Comparison of ENCODE assay signal across 8 mouse cellular contexts in genomic region chr8:90828987-90829740, GRCm38 (mm10). TPM values are rescaled to one million over a fixed set of nuclear protein-coding genes. Genes with fewer than 3 reads are reported as not detected.
DNase-seq lines count a peak whose midpoint lies in the region; ATAC-seq and TF ChIP-seq lines count a peak whose summit lies in the region.

No protein-coding gene starts in this region.

- no peaks in the 10 kb centered on the region for H3K9me3 ChIP-seq in forebrain, embryonic 13.5 days (replicated peaks)

- peaks cover 18% of the 10 kb centered on the region for H3K4me1 ChIP-seq in thymus, adult 2 months (replicated peaks; ENCODE audit: control insufficient read depth, insufficient read depth, low read length)
- peaks cover 18% of the 10 kb centered on the region for H3K4me1 ChIP-seq in forebrain, embryonic 13.5 days

- peak; percentile 8; the same call in 1 of the 2 replicates for TF ChIP-seq POLR2A in thymus, adult 2 months (IDR thresholded peaks at IDR 0.05; ENCODE audit: control insufficient read depth, extremely low read depth, insufficient read depth, low read length, poor library complexity)

- intact Hi-C loops in left cerebral cortex, postnatal 36 days (cut with DNase I) = loop anchor here (1.0 to 2.0 kb wide), 5 partner anchors 40 to 192 kb away; no protein-coding TSS in a partner anchor

- H3K27me3 ChIP-seq in thymus, adult 2 months (ENCODE audit: control insufficient read depth, insufficient read depth, low read length) = no peaks in the 10 kb centered on the region
- H3K27me3 ChIP-seq in forebrain, embryonic 13.5 days = no peaks in the 10 kb centered on the region

- ATAC-seq in forebrain, embryonic 13.5 days = peak; percentile 76

- no peaks in the 10 kb centered on the region for H3K36me3 ChIP-seq in thymus, adult 2 months (ENCODE audit: control insufficient read depth, insufficient read depth, low read length)
- no peaks in the 10 kb centered on the region for H3K36me3 ChIP-seq in forebrain, embryonic 13.5 days (ENCODE audit: poor library complexity, severe bottlenecking)

- no peak for TF ChIP-seq CTCF in thymus, adult 2 months (IDR thresholded peaks at IDR 0.05; ENCODE audit: borderline replicate concordance, control insufficient read depth, extremely low read depth, insufficient read depth, low read length, poor library complexity)

- peak overlapping the region; percentile 61 for H3K4me3 ChIP-seq in thymus, adult 2 months (ENCODE audit: control insufficient read depth, insufficient read depth, low read length)
- peak overlapping the region; percentile 47 for H3K4me3 ChIP-seq in forebrain, embryonic 13.5 days

- H3K4me2 ChIP-seq in forebrain, embryonic 13.5 days = peak overlapping the region; percentile 76

- WGBS in thymus, adult 2 months = 6% methylated on average over 11 of the region's 11 CpGs
- WGBS in forebrain, embryonic 13.5 days = under 1% methylated on average over 11 of the region's 11 CpGs

- H3K9ac ChIP-seq in forebrain, embryonic 13.5 days = peak overlapping the region; percentile 72

- no peak overlapping the region for H3K27ac ChIP-seq in thymus, adult 2 months (ENCODE audit: control insufficient read depth, insufficient read depth, low read length)
- peak overlapping the region; percentile 73 for H3K27ac ChIP-seq in forebrain, embryonic 13.5 days

- DNase-seq in gastrocnemius, adult 18-20 months (ENCODE audit: low spot score) = peak; percentile 15
- no peak for DNase-seq in gastrocnemius, postnatal 10 days
- no peak for DNase-seq in thymus, adult 2 months
- no peak for DNase-seq in thymus, postnatal 25 days
- DNase-seq in left cerebral cortex, postnatal 36 days (ENCODE audit: low spot score in 2 of 2) = peak; percentile 24 to 29
- peak; percentile 47 for DNase-seq in naive thymus-derived CD4-positive, alpha-beta T cell, adult 2 months (ENCODE audit: low read depth)
- DNase-seq in urinary bladder, postnatal 10 days (ENCODE audit: low spot score) = no peak

RNA-seq across cellular contexts. Expression of gene Chd9, which starts 1.0 kb away (rescaled TPM):
- total RNA-seq in gastrocnemius, adult 18-20 months (2021) = 10 to 100 TPM; 28.7 to 53.9 TPM
- 10 to 100 TPM; 42.6 to 51.8 TPM for total RNA-seq in gastrocnemius, postnatal 10 days (2021)
- 104 and 127 TPM in 2 replicates for polyA plus RNA-seq in thymus, adult 2 months (2012; rRNA removed)
- polyA plus RNA-seq in forebrain, embryonic 13.5 days (2015; fragmentation: Nextera tagmentation; extraction: Ambion mirVana) = 77.0 and 85.2 TPM in 2 replicates
- total RNA-seq in left cerebral cortex, postnatal 36 days (2021) = 100 to 1,000 TPM; 183 to 217 TPM

RNA-seq across cellular contexts. Expression of gene Gm19935, which starts 12.0 kb away (rescaled TPM):
- not detected for total RNA-seq in gastrocnemius, adult 18-20 months (2021)
- not detected for total RNA-seq in gastrocnemius, postnatal 10 days (2021)
- 0.27 and 0.34 TPM in 2 replicates for polyA plus RNA-seq in thymus, adult 2 months (2012; rRNA removed)
- polyA plus RNA-seq in forebrain, embryonic 13.5 days (2015; fragmentation: Nextera tagmentation; extraction: Ambion mirVana) = 0.43 TPM in 1 of 2 replicates, not detected in the other
- total RNA-seq in left cerebral cortex, postnatal 36 days (2021) = 1 to 10 TPM; 1.4 TPM

Comparison
In these comparisons a context has a peak if more than half of its experiments do, and no peak if none do; other contexts are left out.
1. DNase-seq: peak in gastrocnemius, adult 18-20 months (single experiment), left cerebral cortex, postnatal 36 days (2 of 2) and naive thymus-derived CD4-positive, alpha-beta T cell, adult 2 months (single experiment); none in gastrocnemius, postnatal 10 days (single experiment), thymus, adult 2 months (single experiment), thymus, postnatal 25 days (single experiment) and urinary bladder, postnatal 10 days (single experiment).